17 mouse cellular contexts compared by ENCODE assay signal in genomic region chr5:100710012-100710411, GRCm38 (mm10). TPM values are rescaled to one million over a fixed set of nuclear protein-coding genes. Genes with fewer than 3 reads are reported as not detected.
DNase-seq lines count a peak whose midpoint lies in the region; ATAC-seq and TF ChIP-seq lines count a peak whose summit lies in the region.
"Had no signal": no experiment of that assay in that cellular context is flagged by ENCODE, and none has a peak within 500 bp of the region (broad histone marks: within the 10 kb centered on the region; RNA-seq: fewer than 3 reads in every experiment).

No protein-coding gene starts in this region.

- peak overlapping the region; percentile 3; the same call in 1 of the 2 replicates for H3K9ac ChIP-seq in intestine, postnatal 0 days (ENCODE audit: low read depth, low read length)
- H3K9ac ChIP-seq in intestine, embryonic 16.5 days (ENCODE audit: low read depth, low read length), result no peak overlapping the region
- H3K9ac ChIP-seq in limb, embryonic 13.5 days, result no peak overlapping the region
- no peak overlapping the region for H3K9ac ChIP-seq in liver, postnatal 0 days (replicated peaks)
- H3K9ac ChIP-seq: embryonic facial prominence, embryonic 12.5 days; heart, embryonic 13.5 days; liver, embryonic 15.5 days; midbrain, embryonic 13.5 days had no signal

- no peak for TF ChIP-seq EP300 in liver, postnatal 0 days (IDR thresholded peaks at IDR 0.05; ENCODE audit: low read depth)

- WGBS in intestine, postnatal 0 days, result 52% methylated on average over 2 of the region's 2 CpGs
- WGBS in intestine, embryonic 16.5 days, result 65% methylated on average over 2 of the region's 2 CpGs
- 0% methylated on average over 2 of the region's 2 CpGs for WGBS in limb, embryonic 13.5 days
- WGBS in liver, postnatal 0 days (ENCODE audit: insufficient replicate concordance), result 21% methylated on average over 2 of the region's 2 CpGs

- ATAC-seq in intestine, postnatal 0 days, result no peak
- ATAC-seq in intestine, embryonic 16.5 days, result no peak
- peak; percentile 20; the same call in 1 of the 2 replicates for ATAC-seq in granulocyte monocyte progenitor cell, adult 5-6 weeks (replicated peaks; ENCODE audit: poor library complexity, severe bottlenecking)
- no peak for ATAC-seq in limb, embryonic 13.5 days (ENCODE audit: low FRiP score, low read depth)
- ATAC-seq in liver, postnatal 0 days, result no peak
- ATAC-seq: hindbrain, postnatal 0 days; midbrain, embryonic 13.5 days had no signal

- no peaks in the 10 kb centered on the region for H3K9me3 ChIP-seq in intestine, postnatal 0 days (ENCODE audit: control insufficient read depth)
- no peaks in the 10 kb centered on the region for H3K9me3 ChIP-seq in intestine, embryonic 16.5 days (ENCODE audit: control insufficient read depth, low read length)
- H3K9me3 ChIP-seq in limb, embryonic 13.5 days, result no peaks in the 10 kb centered on the region
- H3K9me3 ChIP-seq in liver, postnatal 0 days (ENCODE audit: low read length), result no peaks in the 10 kb centered on the region
- H3K9me3 ChIP-seq: embryonic facial prominence, embryonic 12.5 days; heart, embryonic 13.5 days; liver, embryonic 15.5 days; midbrain, embryonic 13.5 days had no signal

- no peak for TF ChIP-seq CTCF in intestine, postnatal 0 days (IDR thresholded peaks at IDR 0.05; ENCODE audit: low read depth)
- TF ChIP-seq CTCF in liver, postnatal 0 days (IDR thresholded peaks at IDR 0.05; ENCODE audit: low read depth), result no peak

- no peaks in the 10 kb centered on the region for H3K4me1 ChIP-seq in intestine, postnatal 0 days (replicated peaks; ENCODE audit: control insufficient read depth, insufficient read depth, low read length)
- no peaks in the 10 kb centered on the region for H3K4me1 ChIP-seq in intestine, embryonic 16.5 days (ENCODE audit: control insufficient read depth, insufficient read depth, low read length)
- H3K4me1 ChIP-seq in limb, embryonic 13.5 days, result peaks cover 18% of the 10 kb centered on the region
- peaks cover 3% of the 10 kb centered on the region; the same call in 1 of the 2 replicates for H3K4me1 ChIP-seq in liver, postnatal 0 days (ENCODE audit: insufficient read depth)
- H3K4me1 ChIP-seq: embryonic facial prominence, embryonic 12.5 days; liver, embryonic 15.5 days; midbrain, embryonic 13.5 days had no signal

- no peak overlapping the region for H3K4me3 ChIP-seq in intestine, postnatal 0 days (ENCODE audit: low read depth, low read length)
- H3K4me3 ChIP-seq in intestine, embryonic 16.5 days (ENCODE audit: low read length), result no peak overlapping the region
- H3K4me3 ChIP-seq in limb, embryonic 13.5 days, result no peak overlapping the region
- H3K4me3 ChIP-seq in liver, postnatal 0 days (ENCODE audit: low read depth, low read length), result no peak overlapping the region
- H3K4me3 ChIP-seq: embryonic facial prominence, embryonic 12.5 days; heart, embryonic 13.5 days; layer of hippocampus, adult 2 months; liver, embryonic 15.5 days; midbrain, embryonic 13.5 days had no signal

- no peaks in the 10 kb centered on the region for H3K36me3 ChIP-seq in intestine, postnatal 0 days (ENCODE audit: control insufficient read depth, insufficient read depth)
- no peaks in the 10 kb centered on the region for H3K36me3 ChIP-seq in intestine, embryonic 16.5 days (ENCODE audit: control insufficient read depth, insufficient read depth, low read length)
- H3K36me3 ChIP-seq in limb, embryonic 13.5 days, result no peaks in the 10 kb centered on the region
- no peaks in the 10 kb centered on the region for H3K36me3 ChIP-seq in liver, postnatal 0 days (replicated peaks; ENCODE audit: insufficient read depth, low read length)
- H3K36me3 ChIP-seq: embryonic facial prominence, embryonic 12.5 days; heart, embryonic 13.5 days; liver, embryonic 15.5 days; midbrain, embryonic 13.5 days had no signal

- peak; percentile 38 for DNase-seq in NIH3T3 (ENCODE audit: low read depth)
- DNase-seq in liver, postnatal 0 days, result no peak
- no peak for DNase-seq in layer of hippocampus, adult 8-10 months (ENCODE audit: low spot score in 2 of 2)
- DNase-seq: cerebellum, adult 9-11 months; kidney, adult 9 months; right cerebral cortex, postnatal 14 days; thymus, adult 2 months had no signal

- no peak overlapping the region for H3K27ac ChIP-seq in intestine, postnatal 0 days (ENCODE audit: low read depth, low read length)
- no peak overlapping the region for H3K27ac ChIP-seq in intestine, embryonic 16.5 days (ENCODE audit: low read length)
- no peak overlapping the region; the same call in 1 of the 2 replicates for H3K27ac ChIP-seq in limb, embryonic 13.5 days
- H3K27ac ChIP-seq in liver, postnatal 0 days (ENCODE audit: low read depth), result no peak overlapping the region
- H3K27ac ChIP-seq: embryonic facial prominence, embryonic 12.5 days; heart, embryonic 13.5 days; hindbrain, postnatal 0 days; layer of hippocampus, adult 2 months; liver, embryonic 15.5 days; midbrain, embryonic 13.5 days had no signal

- H3K4me2 ChIP-seq in intestine, postnatal 0 days (replicated peaks; ENCODE audit: low read depth), result no peak overlapping the region
- no peak overlapping the region for H3K4me2 ChIP-seq in intestine, embryonic 16.5 days (ENCODE audit: low read depth, low read length)
- H3K4me2 ChIP-seq in limb, embryonic 13.5 days (replicated peaks), result peak overlapping the region; percentile 25; the same call in 1 of the 2 replicates
- no peak overlapping the region for H3K4me2 ChIP-seq in liver, postnatal 0 days (ENCODE audit: low read depth, low read length)
- H3K4me2 ChIP-seq: embryonic facial prominence, embryonic 12.5 days; heart, embryonic 13.5 days; liver, embryonic 15.5 days; midbrain, embryonic 13.5 days had no signal

- no peaks in the 10 kb centered on the region for H3K27me3 ChIP-seq in intestine, postnatal 0 days (replicated peaks; ENCODE audit: control insufficient read depth, insufficient read depth, low read length)
- no peaks in the 10 kb centered on the region for H3K27me3 ChIP-seq in intestine, embryonic 16.5 days (replicated peaks; ENCODE audit: control insufficient read depth, insufficient read depth, low read length)
- no peaks in the 10 kb centered on the region for H3K27me3 ChIP-seq in limb, embryonic 13.5 days
- no peaks in the 10 kb centered on the region for H3K27me3 ChIP-seq in liver, postnatal 0 days (ENCODE audit: insufficient read depth, low read length)
- H3K27me3 ChIP-seq: embryonic facial prominence, embryonic 12.5 days; heart, embryonic 13.5 days; liver, embryonic 15.5 days; midbrain, embryonic 13.5 days had no signal

RNA-seq across cellular contexts. Expression of gene Hpse, which starts 9.5 kb away (rescaled TPM):
- polyA plus RNA-seq in intestine, postnatal 0 days (2015; fragmentation: Nextera tagmentation; extraction: Ambion mirVana), result 0.82 and 1.0 TPM in 2 replicates
- 2.9 TPM in 2 replicates for polyA plus RNA-seq in intestine, embryonic 16.5 days (2015; fragmentation: Nextera tagmentation; extraction: Ambion mirVana)
- total RNA-seq in granulocyte monocyte progenitor cell, adult 5-6 weeks (2014; fragmentation: Nextera tagmentation), result 23.0 and 26.6 TPM in 2 replicates
- total RNA-seq in granulocyte monocyte progenitor cell, adult 5-6 weeks (2017), result 27.7 and 30.3 TPM in 2 replicates
- 3.2 and 4.0 TPM in 2 replicates for polyA plus RNA-seq in limb, embryonic 13.5 days (2015; fragmentation: Nextera tagmentation; extraction: Ambion mirVana)
- polyA plus RNA-seq in liver, postnatal 0 days (2015; fragmentation: Nextera tagmentation; extraction: Ambion mirVana), result 3.0 and 3.2 TPM in 2 replicates
- total RNA-seq in layer of hippocampus, adult 8-10 months (2022), result 1 to 10 TPM in 1 of 4 experiments, under 1 TPM in 3; 0.33 to 1.3 (median 0.88) TPM

RNA-seq across cellular contexts. Expression of gene Coq2, which starts 35.1 kb away (rescaled TPM):
- 30.8 and 32.4 TPM in 2 replicates for polyA plus RNA-seq in intestine, postnatal 0 days (2015; fragmentation: Nextera tagmentation; extraction: Ambion mirVana)
- polyA plus RNA-seq in intestine, embryonic 16.5 days (2015; fragmentation: Nextera tagmentation; extraction: Ambion mirVana), result 59.3 and 60.2 TPM in 2 replicates
- 59.5 and 65.8 TPM in 2 replicates for total RNA-seq in granulocyte monocyte progenitor cell, adult 5-6 weeks (2014; fragmentation: Nextera tagmentation)
- total RNA-seq in granulocyte monocyte progenitor cell, adult 5-6 weeks (2017), result 41.8 and 47.5 TPM in 2 replicates
- polyA plus RNA-seq in limb, embryonic 13.5 days (2015; fragmentation: Nextera tagmentation; extraction: Ambion mirVana), result 46.4 and 50.8 TPM in 2 replicates
- 25.8 and 28.0 TPM in 2 replicates for polyA plus RNA-seq in liver, postnatal 0 days (2015; fragmentation: Nextera tagmentation; extraction: Ambion mirVana)
- total RNA-seq in layer of hippocampus, adult 8-10 months (2022), result 10 to 100 TPM; 77.6 to 88.5 (median 82.3) TPM
